ENCODE assay signal across 14 mouse cellular contexts in the genomic region with DNA sequence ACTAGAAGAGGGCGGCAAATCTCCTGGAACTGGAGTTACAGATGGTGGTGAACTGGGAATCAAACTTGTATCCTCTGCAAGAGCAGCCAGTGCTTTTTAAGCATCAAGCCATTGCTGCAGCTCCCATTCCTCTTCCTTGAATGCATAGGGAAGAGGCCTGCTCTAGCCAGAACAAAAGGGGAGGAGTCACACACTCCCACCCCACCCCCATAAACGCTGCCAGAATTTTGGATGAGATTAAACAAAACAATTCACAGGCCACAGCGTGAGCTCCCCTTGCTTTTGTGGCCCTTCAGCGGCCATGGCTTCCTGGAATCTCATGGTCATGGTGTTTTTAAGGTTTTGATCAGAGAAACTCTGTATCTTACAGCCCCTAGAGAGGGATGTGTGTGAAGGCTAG. TPM values are rescaled to one million over a fixed set of nuclear protein-coding genes. Genes with fewer than 3 reads are reported as not detected.
DNase-seq lines count a peak whose midpoint lies in the region; ATAC-seq lines count a peak whose summit lies in the region.
"Had no signal": no experiment of that assay in that cellular context is flagged by ENCODE, and none has a peak within 500 bp of the region (broad histone marks: within the 10 kb centered on the region; RNA-seq: fewer than 3 reads in every experiment).

No protein-coding gene starts in this region.

- DNase-seq in embryo, embryonic 10.5 days (ENCODE audit: low spot score) = peak; percentile 46
- no peak for DNase-seq in embryo, embryonic 10 days (ENCODE audit: low spot score)
- no peak for DNase-seq in lung, postnatal 36 days
- peak; percentile 32 for DNase-seq in embryonic facial prominence, embryonic 10.5 days (ENCODE audit: low spot score)
- DNase-seq in left cerebral cortex, postnatal 4 days = no peak
- DNase-seq: adrenal gland, adult 2 months; cerebellum, adult 9-10 months; liver, embryonic 13.5 days had no signal

- H3K4me1 ChIP-seq in lung, embryonic 15.5 days = peaks cover 14% of the 10 kb centered on the region; the same call in 1 of the 2 replicates
- H3K4me1 ChIP-seq in embryonic facial prominence, embryonic 10.5 days = peaks cover 22% of the 10 kb centered on the region
- peaks cover 38% of the 10 kb centered on the region for H3K4me1 ChIP-seq in limb, embryonic 13.5 days
- H3K4me1 ChIP-seq: liver, embryonic 13.5 days had no signal

- no peak overlapping the region for H3K9ac ChIP-seq in lung, embryonic 15.5 days
- no peak overlapping the region for H3K9ac ChIP-seq in limb, embryonic 13.5 days
- H3K9ac ChIP-seq: liver, embryonic 13.5 days had no signal

- H3K36me3 ChIP-seq in lung, embryonic 15.5 days = no peaks in the 10 kb centered on the region
- no peaks in the 10 kb centered on the region for H3K36me3 ChIP-seq in embryonic facial prominence, embryonic 10.5 days (replicated peaks)
- H3K36me3 ChIP-seq in limb, embryonic 13.5 days = no peaks in the 10 kb centered on the region
- H3K36me3 ChIP-seq: liver, embryonic 13.5 days had no signal

- 32% methylated on average over 4 of the region's 4 CpGs for WGBS in lung, embryonic 15.5 days
- WGBS in embryonic facial prominence, embryonic 10.5 days = 37% methylated on average over 4 of the region's 4 CpGs
- 30% methylated on average over 4 of the region's 4 CpGs for WGBS in limb, embryonic 13.5 days

- ATAC-seq in lung, embryonic 15.5 days (ENCODE audit: borderline replicate concordance, extremely low read depth, low FRiP score, low TSS enrichment) = peak; percentile 37; the same call in 1 of the 2 replicates
- no peak for ATAC-seq in limb, embryonic 13.5 days (ENCODE audit: low FRiP score, low read depth)
- no peak for ATAC-seq in megakaryocyte, adult 5-6 weeks (ENCODE audit: poor library complexity, severe bottlenecking)
- ATAC-seq: hindbrain, embryonic 16.5 days; Patski had no signal

- H3K4me2 ChIP-seq in lung, embryonic 15.5 days = no peak overlapping the region
- H3K4me2 ChIP-seq in limb, embryonic 13.5 days (replicated peaks) = no peak overlapping the region; the same call in 1 of the 2 replicates
- H3K4me2 ChIP-seq: liver, embryonic 13.5 days had no signal

- peak overlapping the region; percentile 41; the same call in 1 of the 2 replicates for H3K27ac ChIP-seq in lung, embryonic 15.5 days
- peak overlapping the region; percentile 77 for H3K27ac ChIP-seq in embryonic facial prominence, embryonic 10.5 days (replicated peaks)
- H3K27ac ChIP-seq in limb, embryonic 13.5 days = peak overlapping the region; percentile 79
- H3K27ac ChIP-seq: liver, embryonic 13.5 days; macrophage had no signal

- no peaks in the 10 kb centered on the region for H3K27me3 ChIP-seq in lung, embryonic 15.5 days
- no peaks in the 10 kb centered on the region for H3K27me3 ChIP-seq in embryonic facial prominence, embryonic 10.5 days (replicated peaks; ENCODE audit: low read depth, poor library complexity, severe bottlenecking)
- peaks cover 1% of the 10 kb centered on the region; the same call in 1 of the 2 replicates for H3K27me3 ChIP-seq in limb, embryonic 13.5 days
- H3K27me3 ChIP-seq: liver, embryonic 13.5 days had no signal

- intact Hi-C loops in left cerebral cortex, postnatal 4 days (cut with DNase I) = no loop called here

- H3K9me3 ChIP-seq in lung, embryonic 15.5 days = no peaks in the 10 kb centered on the region
- H3K9me3 ChIP-seq in embryonic facial prominence, embryonic 10.5 days = no peaks in the 10 kb centered on the region
- H3K9me3 ChIP-seq in limb, embryonic 13.5 days = peaks cover 4% of the 10 kb centered on the region; the same call in 1 of the 2 replicates
- H3K9me3 ChIP-seq: liver, embryonic 13.5 days had no signal

- no peak overlapping the region for H3K4me3 ChIP-seq in lung, embryonic 15.5 days
- H3K4me3 ChIP-seq in embryonic facial prominence, embryonic 10.5 days = no peak overlapping the region
- H3K4me3 ChIP-seq in limb, embryonic 13.5 days = no peak overlapping the region
- H3K4me3 ChIP-seq: liver, embryonic 13.5 days had no signal

RNA-seq across cellular contexts. Expression of a gene that starts 15.4 kb away (rescaled TPM):
- 10.3 and 12.2 TPM in 2 replicates for polyA plus RNA-seq in lung, embryonic 15.5 days (2015; fragmentation: Nextera tagmentation; extraction: Ambion mirVana)
- 2.3 and 2.8 TPM in 2 replicates for polyA plus RNA-seq in embryonic facial prominence, embryonic 10.5 days (2016; fragmentation: Nextera tagmentation; extraction: Ambion mirVana)
- 27.7 and 33.0 TPM in 2 replicates for polyA plus RNA-seq in limb, embryonic 13.5 days (2015; fragmentation: Nextera tagmentation; extraction: Ambion mirVana)
- total RNA-seq in left cerebral cortex, postnatal 4 days (2021) = 10 to 100 TPM in 1 of 2 experiments, 1 to 10 TPM in 1; 8.9 to 10.2 TPM
- 3.5 and 3.7 TPM in 2 replicates for total RNA-seq in megakaryocyte, adult 5-6 weeks (2015)
- total RNA-seq in megakaryocyte, adult 5-6 weeks (2017) = 6.2 and 8.9 TPM in 2 replicates
- polyA plus RNA-seq: Patski had no signal

Comparison
In these comparisons a context has a peak if more than half of its experiments do, and no peak if none do; other contexts are left out.
1. DNase-seq: peak in embryo, embryonic 10.5 days (single experiment) and embryonic facial prominence, embryonic 10.5 days (single experiment); none in embryo, embryonic 10 days (single experiment), lung, postnatal 36 days (single experiment) and left cerebral cortex, postnatal 4 days (single experiment).
2. Peak in every context shown above with its lines, with median percentiles within 50 percentile points of each other: H3K27ac ChIP-seq.